Mouse (Mus musculus) left cerebral cortex, postnatal 4 days (tissue): Measurements from ENCODE around the gene Abcb9. TPM values are rescaled to one million over a fixed set of nuclear protein-coding genes. Genes with fewer than 3 reads are reported as not detected.

Experiments used
- DNase-seq: peaks from one replicate; pipeline ENCODE4 v3.0.0-alpha.2; 2022
- intact Hi-C: fragments of 180-260 bp; cut with DNase I; formaldehyde crosslinking; loops from one replicate; pipeline ENCODE4 v1.15.1; 2025
- total RNA-seq, 2 experiments: library from RNA; stranded (reverse); gene quantifications; 2 replicates each; pipeline ENCODE4 v1.2.3; 2021

Gene Abcb9
- total RNA-seq, 2 experiments from 2014 or later: 26.5 to 28.8 TPM

GRCm38 (mm10) chr5:124034471-124034870, 61.1 kb downstream of the Abcb9 start:
- no peak for DNase-seq
- intact Hi-C loops: no loop called here

- peak; percentile 95 for DNase-seq
- intact Hi-C loops: no loop called here
Measured at GRCm38 (mm10) chr5:124032001-124032508, 63.5 kb downstream of the Abcb9 start, which contains the start of gene Vps37b. Vps37b (minus strand) TSS chr5:124032270.

GRCm38 (mm10) chr5:124031068-124031955, 64.3 kb downstream of the Abcb9 start:
- no peak for DNase-seq
- intact Hi-C loops: no loop called here

GRCm38 (mm10) chr5:124030386-124031067, 65.1 kb downstream of the Abcb9 start:
- intact Hi-C loops: no loop called here
- peak; percentile 59 for DNase-seq

- intact Hi-C loops: no loop called here
- peak; percentile 39 for DNase-seq
Measured at GRCm38 (mm10) chr5:124029220-124030035, 66.2 kb downstream of the Abcb9 start.

- DNase-seq: no peak
- intact Hi-C loops: no loop called here
Measured at GRCm38 (mm10) chr5:124028680-124029079, 66.9 kb downstream of the Abcb9 start.

GRCm38 (mm10) chr5:124027702-124028470, 67.7 kb downstream of the Abcb9 start:
- no peak for DNase-seq
- intact Hi-C loops: no loop called here

GRCm38 (mm10) chr5:124026568-124026967, 69.0 kb downstream of the Abcb9 start:
- intact Hi-C loops: no loop called here
- no peak for DNase-seq

GRCm38 (mm10) chr5:124025587-124026441, 69.8 kb downstream of the Abcb9 start:
- intact Hi-C loops: no loop called here
- no peak for DNase-seq

GRCm38 (mm10) chr5:124025146-124025545, 70.5 kb downstream of the Abcb9 start:
- intact Hi-C loops: no loop called here
- no peak for DNase-seq

- peak; percentile 86 for DNase-seq
- intact Hi-C loops: no loop called here
Measured at GRCm38 (mm10) chr5:124024677-124025076, 70.9 kb downstream of the Abcb9 start.

- intact Hi-C loops: no loop called here
- no peak for DNase-seq
Measured at GRCm38 (mm10) chr5:124022365-124022764, 73.2 kb downstream of the Abcb9 start.

- no peak for DNase-seq
- intact Hi-C loops: no loop called here
Measured at GRCm38 (mm10) chr5:124021701-124022100, 73.9 kb downstream of the Abcb9 start.

- DNase-seq: no peak
- intact Hi-C loops: no loop called here
Measured at GRCm38 (mm10) chr5:124021148-124021547, 74.5 kb downstream of the Abcb9 start.

- peak; percentile 77 for DNase-seq
- intact Hi-C loops: no loop called here
Measured at GRCm38 (mm10) chr5:124019348-124020216, 76.0 kb downstream of the Abcb9 start.

GRCm38 (mm10) chr5:124018651-124019050, 76.9 kb downstream of the Abcb9 start:
- DNase-seq: no peak
- intact Hi-C loops: no loop called here

GRCm38 (mm10) chr5:124017941-124018340, 77.7 kb downstream of the Abcb9 start:
- intact Hi-C loops: no loop called here
- no peak for DNase-seq

GRCm38 (mm10) chr5:124016291-124016821, 79.2 kb downstream of the Abcb9 start:
- no peak for DNase-seq
- intact Hi-C loops: no loop called here
